Mouse (Mus musculus): ENCODE measurements around the gene Slc35d1. TPM values are rescaled to one million over a fixed set of nuclear protein-coding genes. Genes with fewer than 3 reads are reported as not detected.

The Slc35d1 gene
- polyA plus RNA-seq, 1 experiment from 2014 or later, result 7.7 TPM

GRCm38 (mm10) chr4:103216046-103216445 lies 1.1 kb upstream of the Slc35d1 start:
- Histone ChIP-seq H3K36me3 (peaks cover 5% of the 10 kb centered on the region; the same call in 1 of the 2 replicates), H3K4me1 (peaks cover 29% of the 10 kb centered on the region), H3K9me3 (replicated peaks) (no peaks in the 10 kb centered on the region), H3K4me3 (replicated peaks) (no peak overlapping the region), H3K4me2 (no peak overlapping the region), H3K27me3 (no peaks in the 10 kb centered on the region), H3K9ac (no peak overlapping the region), H3K27ac (no peak overlapping the region; the same call in 1 of the 2 replicates)
- WGBS, result 79% methylated on average over 6 of the region's 6 CpGs
- ATAC-seq (replicated peaks; ENCODE audit: low FRiP score), result no peak

- Histone ChIP-seq H3K9me3 (replicated peaks) (no peaks in the 10 kb centered on the region), H3K27me3 (no peaks in the 10 kb centered on the region), H3K4me2 (peak overlapping the region; percentile 67), H3K27ac (peak overlapping the region; percentile 98), H3K4me1 (peaks cover 29% of the 10 kb centered on the region), H3K9ac (peak overlapping the region; percentile 95), H3K36me3 (peaks cover 18% of the 10 kb centered on the region), H3K4me3 (replicated peaks) (peak overlapping the region; percentile 92)
- ATAC-seq (replicated peaks; ENCODE audit: low FRiP score), result peak; percentile 84; the same call in 1 of the 2 replicates
- 0% methylated on average over 43 of the region's 48 CpGs for WGBS
These were observed 453 bp downstream of the Slc35d1 start for GRCm38 (mm10) chr4:103214498-103214924.

GRCm38 (mm10) chr4:103213859-103214497 lies 986 bp downstream of the Slc35d1 start:
- peaks cover 29% of the 10 kb centered on the region for H3K4me1 ChIP-seq
- no peaks in the 10 kb centered on the region for H3K9me3 ChIP-seq (replicated peaks)
- peak overlapping the region; percentile 98 for H3K27ac ChIP-seq
- H3K27me3 ChIP-seq, result no peaks in the 10 kb centered on the region
- WGBS, result 1% methylated on average over 30 of the region's 30 CpGs
- ATAC-seq (replicated peaks; ENCODE audit: low FRiP score), result no peak
- peak overlapping the region; percentile 67 for H3K4me2 ChIP-seq
- peak overlapping the region; percentile 95 for H3K9ac ChIP-seq
- H3K4me3 ChIP-seq (replicated peaks), result peak overlapping the region; percentile 92
- peaks cover 24% of the 10 kb centered on the region for H3K36me3 ChIP-seq

- no peak for ATAC-seq (replicated peaks; ENCODE audit: low FRiP score)
- no peak overlapping the region for H3K4me3 ChIP-seq (replicated peaks)
- no peak overlapping the region for H3K27ac ChIP-seq
- H3K4me2 ChIP-seq, result no peak overlapping the region
- H3K27me3 ChIP-seq, result no peaks in the 10 kb centered on the region
- peaks cover 73% of the 10 kb centered on the region for H3K36me3 ChIP-seq
- no peak overlapping the region for H3K9ac ChIP-seq
- H3K4me1 ChIP-seq, result peaks cover 8% of the 10 kb centered on the region; the same call in 1 of the 2 replicates
- no peaks in the 10 kb centered on the region for H3K9me3 ChIP-seq (replicated peaks)
- 93% methylated on average over 1 of the region's 1 CpGs for WGBS
These were observed 6.4 kb downstream of the Slc35d1 start for GRCm38 (mm10) chr4:103208553-103208952.

GRCm38 (mm10) chr4:103203646-103204045 lies 11.3 kb downstream of the Slc35d1 start:
- Histone ChIP-seq H3K9me3 (replicated peaks) (no peaks in the 10 kb centered on the region), H3K9ac (no peak overlapping the region), H3K4me1 (no peaks in the 10 kb centered on the region), H3K36me3 (peaks cover 71% of the 10 kb centered on the region), H3K4me3 (replicated peaks) (no peak overlapping the region), H3K4me2 (no peak overlapping the region), H3K27me3 (no peaks in the 10 kb centered on the region), H3K27ac (no peak overlapping the region)
- ATAC-seq (replicated peaks; ENCODE audit: low FRiP score), result no peak
- 76% methylated on average over 2 of the region's 2 CpGs for WGBS

- WGBS, result 95% methylated on average over 1 of the region's 1 CpGs
- Histone ChIP-seq H3K36me3 (peaks cover 65% of the 10 kb centered on the region), H3K9ac (no peak overlapping the region), H3K27ac (no peak overlapping the region), H3K27me3 (no peaks in the 10 kb centered on the region), H3K4me3 (replicated peaks) (no peak overlapping the region), H3K4me2 (no peak overlapping the region), H3K9me3 (replicated peaks) (no peaks in the 10 kb centered on the region), H3K4me1 (no peaks in the 10 kb centered on the region)
- ATAC-seq (replicated peaks; ENCODE audit: low FRiP score), result no peak
These were observed 14.9 kb downstream of the Slc35d1 start for GRCm38 (mm10) chr4:103200046-103200445.

- Histone ChIP-seq H3K9ac (no peak overlapping the region), H3K27me3 (no peaks in the 10 kb centered on the region), H3K9me3 (replicated peaks) (no peaks in the 10 kb centered on the region), H3K4me2 (no peak overlapping the region), H3K36me3 (peaks cover 63% of the 10 kb centered on the region), H3K27ac (no peak overlapping the region), H3K4me1 (no peaks in the 10 kb centered on the region), H3K4me3 (replicated peaks) (no peak overlapping the region)
- no peak for ATAC-seq (replicated peaks; ENCODE audit: low FRiP score)
- 64% methylated on average over 4 of the region's 4 CpGs for WGBS
These were observed 15.9 kb downstream of the Slc35d1 start for GRCm38 (mm10) chr4:103199086-103199485.

- WGBS, result 92% methylated on average over 8 of the region's 8 CpGs
- no peak for ATAC-seq (replicated peaks; ENCODE audit: low FRiP score)
These were observed 17.6 kb downstream of the Slc35d1 start for GRCm38 (mm10) chr4:103197401-103197800.

GRCm38 (mm10) chr4:103192421-103192820 lies 22.5 kb downstream of the Slc35d1 start:
- Histone ChIP-seq H3K27ac (no peak overlapping the region), H3K4me1 (no peaks in the 10 kb centered on the region), H3K4me3 (replicated peaks) (no peak overlapping the region), H3K9me3 (replicated peaks) (no peaks in the 10 kb centered on the region), H3K36me3 (peaks cover 81% of the 10 kb centered on the region), H3K9ac (no peak overlapping the region), H3K4me2 (no peak overlapping the region), H3K27me3 (no peaks in the 10 kb centered on the region)
- ATAC-seq (replicated peaks; ENCODE audit: low FRiP score), result no peak
- 85% methylated on average over 2 of the region's 2 CpGs for WGBS

More at GRCm38 (mm10) chr4:103197401-103197800, 17.6 kb downstream of the Slc35d1 start:
- no peaks in the 10 kb centered on the region for H3K27me3 ChIP-seq
- no peak overlapping the region for H3K27ac ChIP-seq
- H3K9me3 ChIP-seq (replicated peaks), result no peaks in the 10 kb centered on the region
- no peak overlapping the region for H3K9ac ChIP-seq
- no peak overlapping the region for H3K4me3 ChIP-seq (replicated peaks)
- no peaks in the 10 kb centered on the region for H3K4me1 ChIP-seq
- no peak overlapping the region for H3K4me2 ChIP-seq
- H3K36me3 ChIP-seq, result peaks cover 66% of the 10 kb centered on the region

GRCm38 (mm10) chr4:103188786-103189640 lies 26.0 kb downstream of the Slc35d1 start:
- ATAC-seq (replicated peaks; ENCODE audit: low FRiP score), result no peak
- H3K4me3 ChIP-seq (replicated peaks), result no peak overlapping the region

GRCm38 (mm10) chr4:103180300-103180888 lies 34.6 kb downstream of the Slc35d1 start:
- Histone ChIP-seq H3K4me3 (replicated peaks) (no peak overlapping the region), H3K36me3 (peaks cover 47% of the 10 kb centered on the region), H3K27me3 (no peaks in the 10 kb centered on the region), H3K27ac (no peak overlapping the region), H3K4me2 (no peak overlapping the region), H3K9ac (no peak overlapping the region), H3K4me1 (peaks cover 11% of the 10 kb centered on the region), H3K9me3 (replicated peaks) (no peaks in the 10 kb centered on the region)
- ATAC-seq (replicated peaks; ENCODE audit: low FRiP score), result no peak
- WGBS, result 78% methylated on average over 8 of the region's 8 CpGs

More at GRCm38 (mm10) chr4:103188786-103189640, 26.0 kb downstream of the Slc35d1 start:
- Histone ChIP-seq H3K27me3 (no peaks in the 10 kb centered on the region), H3K36me3 (peaks cover 66% of the 10 kb centered on the region), H3K4me1 (no peaks in the 10 kb centered on the region), H3K27ac (no peak overlapping the region), H3K9ac (no peak overlapping the region), H3K4me2 (no peak overlapping the region), H3K9me3 (replicated peaks) (no peaks in the 10 kb centered on the region)
- WGBS, result 84% methylated on average over 8 of the region's 8 CpGs

- no peaks in the 10 kb centered on the region for H3K27me3 ChIP-seq
- no peak overlapping the region for H3K4me3 ChIP-seq (replicated peaks)
- peaks cover 45% of the 10 kb centered on the region for H3K36me3 ChIP-seq
- no peak for ATAC-seq (replicated peaks; ENCODE audit: low FRiP score)
- H3K4me2 ChIP-seq, result no peak overlapping the region
- peaks cover 11% of the 10 kb centered on the region for H3K4me1 ChIP-seq
- 66% methylated on average over 3 of the region's 3 CpGs for WGBS
- no peaks in the 10 kb centered on the region for H3K9me3 ChIP-seq (replicated peaks)
- H3K9ac ChIP-seq, result no peak overlapping the region
- no peak overlapping the region for H3K27ac ChIP-seq
These were observed 35.4 kb downstream of the Slc35d1 start for GRCm38 (mm10) chr4:103179581-103179980.

All from kidney, embryonic 15.5 days (tissue).